Mouse (Mus musculus) neutrophil, adult 5-6 weeks (primary cell): Measurements from ENCODE around the gene Carm1. TPM values are rescaled to one million over a fixed set of nuclear protein-coding genes. Genes with fewer than 3 reads are reported as not detected.
"Not testable (repeated sequence)": the region's sequence is repeated elsewhere in the genome, so short reads cannot be mapped to it uniquely, and the experiment has no call there.

Experiments
- ATAC-seq: fragments of 151-379, 151-347 bp; 2 replicates; pipeline ENCODE4 v1.8.0; 2017; ENCODE audit warnings: mild to moderate bottlenecking, moderate TSS enrichment; ENCODE audit not compliant: insufficient number of reproducible peaks, poor library complexity, low FRiP score, severe bottlenecking; ENCODE audit errors: extremely low read depth
- total RNA-seq: library from RNA; stranded (forward); fragments of 200-1000 nt; gene quantifications from 2 replicates; pipeline ENCODE4 v1.2.3, GENCODE M21; 2017

Carm1 gene
- 17.6 and 18.3 TPM in 2 replicates for total RNA-seq

DNA sequence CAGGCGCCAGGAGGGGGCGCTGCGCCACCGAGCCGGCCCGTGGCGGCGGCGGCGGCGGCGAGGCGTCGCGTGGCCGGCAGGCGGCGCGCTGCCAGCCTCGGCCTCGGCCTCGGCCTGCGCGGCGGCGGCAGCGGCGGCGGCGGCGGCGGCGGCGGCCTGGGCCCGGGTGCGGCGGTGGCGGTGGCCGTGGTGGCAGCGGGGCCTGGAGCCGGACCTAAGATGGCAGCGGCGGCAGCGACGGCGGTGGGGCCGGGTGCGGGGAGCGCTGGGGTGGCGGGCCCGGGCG, at the start of gene Carm1:
Carm1 (plus strand) TSS at position 106 of the 286 bp plus-strand sequence.
- ATAC-seq: no peak

DNA sequence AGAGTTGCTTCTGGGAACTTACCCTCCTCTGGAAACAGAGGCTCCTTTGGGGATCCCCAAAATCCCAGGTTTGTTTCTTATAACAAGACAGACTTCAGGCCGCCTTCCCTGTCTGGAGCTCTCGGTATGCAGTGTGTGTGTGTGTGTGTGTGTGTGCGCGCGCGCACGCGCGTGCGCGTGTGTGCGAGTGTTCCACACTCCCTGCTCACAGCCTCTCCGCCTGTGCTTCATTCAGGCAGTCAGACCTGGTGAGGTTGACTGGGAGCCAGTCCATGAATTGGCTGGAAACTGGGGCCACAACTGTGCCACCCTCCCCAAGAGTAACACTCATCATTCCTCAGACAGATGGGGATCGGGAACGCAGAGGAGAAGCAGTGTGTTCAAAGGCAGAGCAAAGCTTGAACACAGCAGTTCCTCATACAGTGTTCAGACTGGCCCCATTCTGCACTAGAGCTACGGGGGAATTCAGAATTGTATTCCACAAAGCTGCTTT, 49.6 kb upstream of the Carm1 start:
- no peak for ATAC-seq

DNA sequence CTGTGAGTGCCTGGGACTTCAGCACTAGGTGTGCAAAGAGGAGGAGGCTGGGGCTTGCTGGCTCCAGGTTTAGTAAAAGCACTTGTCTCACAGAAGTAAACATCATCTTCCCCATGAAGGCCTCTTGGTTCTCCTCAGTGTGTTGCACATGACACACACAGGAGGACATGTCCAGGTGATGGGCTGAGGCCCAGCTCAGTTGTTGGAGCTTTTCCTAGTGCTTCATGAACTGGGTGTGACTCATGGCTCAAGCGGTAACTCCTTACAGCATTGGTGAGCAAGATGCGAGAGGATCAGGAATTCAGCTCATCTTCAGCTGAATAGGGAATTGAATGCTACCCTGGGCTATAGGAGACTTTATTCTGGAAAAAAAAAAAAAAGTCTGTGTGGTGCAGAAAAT, 49.0 kb upstream of the Carm1 start:
- ATAC-seq: no peak

DNA sequence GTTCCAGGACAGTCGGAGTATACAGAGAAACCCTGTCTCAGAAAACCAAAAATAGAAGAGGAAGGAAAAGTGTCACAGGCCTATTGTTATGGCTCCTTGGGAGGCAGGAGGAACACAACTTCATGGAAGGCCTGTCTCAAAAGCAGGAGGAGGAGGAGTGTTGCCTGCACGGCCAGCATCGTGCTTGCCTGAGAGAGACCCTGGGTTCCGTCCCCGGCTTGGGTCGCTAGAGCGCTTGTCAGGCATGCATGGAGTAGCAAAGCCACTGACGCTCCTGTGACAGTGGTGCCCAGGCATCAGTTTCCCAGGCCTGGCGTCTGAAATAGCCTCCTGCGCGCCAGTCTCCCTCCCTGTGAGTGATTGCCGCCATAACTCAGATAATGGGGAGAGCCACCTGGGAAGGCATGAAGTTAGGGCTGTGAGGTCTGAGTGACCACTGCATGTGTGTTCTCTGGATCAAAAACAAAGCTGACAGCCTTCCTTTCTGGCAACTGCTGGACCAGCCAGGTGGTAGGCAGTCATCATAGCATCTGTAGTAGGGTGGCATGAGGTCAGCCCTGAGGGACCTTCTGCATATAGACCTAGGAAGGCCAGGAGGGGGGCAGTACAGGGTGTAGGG, 48.3 kb upstream of the Carm1 start:
- ATAC-seq: no peak

DNA sequence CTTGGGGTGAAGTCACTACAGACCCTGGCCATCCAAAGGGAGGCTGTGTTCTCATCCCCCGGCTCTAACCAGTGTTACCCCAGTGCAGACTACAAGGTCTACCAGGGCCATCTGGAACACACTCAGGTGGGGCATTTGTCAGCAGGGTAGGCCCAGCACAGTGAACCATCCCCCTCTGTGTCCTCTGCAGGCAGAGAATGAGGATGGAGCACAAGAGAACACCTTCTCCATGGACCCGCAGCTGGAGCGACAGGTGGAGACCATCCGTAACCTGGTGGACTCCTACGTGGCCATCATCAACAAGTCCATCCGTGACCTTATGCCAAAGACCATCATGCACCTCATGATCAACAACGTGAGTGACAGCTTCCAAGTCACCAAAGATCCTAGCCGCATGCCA, 43.3 kb upstream of the Carm1 start:
- no peak for ATAC-seq

DNA sequence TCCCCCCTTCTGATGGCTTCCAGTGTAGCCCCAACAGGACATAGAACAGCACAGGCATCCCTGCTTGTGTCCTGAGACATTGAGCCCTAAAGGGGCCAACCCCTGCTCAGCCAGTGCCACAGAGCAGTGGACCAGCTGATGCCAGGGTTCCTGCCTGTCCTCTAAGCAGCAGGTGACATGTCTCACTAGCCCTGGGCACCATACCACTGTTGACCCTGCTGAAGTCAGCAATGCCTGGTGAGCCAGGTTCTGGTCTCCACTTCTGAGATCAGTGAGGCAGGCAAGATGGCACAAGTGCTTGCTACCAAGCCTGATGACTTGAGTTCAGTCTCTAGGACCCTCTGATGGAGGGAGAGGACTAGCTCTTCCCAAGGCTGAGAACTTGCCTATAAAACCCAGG, 40.9 kb upstream of the Carm1 start:
- no peak for ATAC-seq

DNA sequence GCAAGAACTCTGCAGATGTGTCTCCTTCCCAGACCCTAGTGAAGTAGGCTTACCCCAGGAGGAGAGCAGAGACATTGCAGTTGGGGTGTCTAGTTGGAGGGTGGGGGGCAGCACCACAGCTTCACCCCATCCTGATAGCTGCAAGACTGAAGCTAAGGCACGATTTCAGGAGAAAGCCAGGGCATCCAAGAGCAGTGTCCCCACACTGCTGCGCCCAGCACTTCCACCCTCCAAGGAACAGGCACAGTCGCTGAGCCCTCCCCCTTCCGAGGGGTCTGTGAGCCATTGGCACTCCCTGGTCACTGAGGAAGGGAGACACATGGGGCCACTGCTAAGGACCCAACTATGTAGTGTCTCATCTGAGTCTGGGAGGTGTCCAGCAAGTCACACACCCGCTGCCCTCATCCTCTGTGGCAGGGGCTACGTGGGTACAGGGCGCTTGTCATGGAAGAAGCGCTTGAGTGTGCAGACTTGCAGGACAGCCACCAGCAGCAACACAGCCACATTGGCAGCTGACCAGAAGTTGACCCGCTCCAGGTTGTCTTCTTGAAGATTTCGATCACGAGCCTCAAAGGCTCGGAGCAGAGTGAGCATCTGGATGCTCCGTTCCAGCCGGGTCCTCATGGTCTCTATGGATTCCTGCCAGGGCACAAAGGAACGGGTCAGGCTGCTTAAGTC, 38.8 kb upstream of the Carm1 start:
- ATAC-seq: no peak

DNA sequence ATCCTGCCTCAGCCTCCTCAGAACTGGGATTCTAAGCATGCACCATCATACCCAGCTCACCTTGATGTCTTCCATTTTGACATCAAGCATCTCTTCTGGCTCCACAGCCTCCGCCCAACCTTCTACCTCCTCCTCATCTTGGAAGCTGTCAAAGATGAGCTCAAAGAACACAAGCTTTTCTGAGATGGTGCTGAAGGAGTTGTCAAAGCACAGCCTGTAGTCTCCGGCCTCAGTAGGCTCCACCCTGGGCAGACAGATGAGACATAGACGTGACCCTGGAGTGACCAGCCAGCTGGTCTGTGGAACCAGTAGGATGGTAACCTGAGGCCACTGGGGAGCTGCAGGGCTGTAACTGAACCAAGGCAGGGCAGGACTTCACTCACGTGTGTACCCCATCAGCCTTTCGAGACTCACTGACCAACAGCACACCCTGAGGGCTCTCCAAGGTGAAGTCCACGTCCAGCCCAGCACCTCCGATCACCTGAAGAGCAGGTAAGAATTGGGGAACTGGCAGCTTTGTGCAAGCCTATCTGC, 37.8 kb upstream of the Carm1 start:
- ATAC-seq: no peak

DNA sequence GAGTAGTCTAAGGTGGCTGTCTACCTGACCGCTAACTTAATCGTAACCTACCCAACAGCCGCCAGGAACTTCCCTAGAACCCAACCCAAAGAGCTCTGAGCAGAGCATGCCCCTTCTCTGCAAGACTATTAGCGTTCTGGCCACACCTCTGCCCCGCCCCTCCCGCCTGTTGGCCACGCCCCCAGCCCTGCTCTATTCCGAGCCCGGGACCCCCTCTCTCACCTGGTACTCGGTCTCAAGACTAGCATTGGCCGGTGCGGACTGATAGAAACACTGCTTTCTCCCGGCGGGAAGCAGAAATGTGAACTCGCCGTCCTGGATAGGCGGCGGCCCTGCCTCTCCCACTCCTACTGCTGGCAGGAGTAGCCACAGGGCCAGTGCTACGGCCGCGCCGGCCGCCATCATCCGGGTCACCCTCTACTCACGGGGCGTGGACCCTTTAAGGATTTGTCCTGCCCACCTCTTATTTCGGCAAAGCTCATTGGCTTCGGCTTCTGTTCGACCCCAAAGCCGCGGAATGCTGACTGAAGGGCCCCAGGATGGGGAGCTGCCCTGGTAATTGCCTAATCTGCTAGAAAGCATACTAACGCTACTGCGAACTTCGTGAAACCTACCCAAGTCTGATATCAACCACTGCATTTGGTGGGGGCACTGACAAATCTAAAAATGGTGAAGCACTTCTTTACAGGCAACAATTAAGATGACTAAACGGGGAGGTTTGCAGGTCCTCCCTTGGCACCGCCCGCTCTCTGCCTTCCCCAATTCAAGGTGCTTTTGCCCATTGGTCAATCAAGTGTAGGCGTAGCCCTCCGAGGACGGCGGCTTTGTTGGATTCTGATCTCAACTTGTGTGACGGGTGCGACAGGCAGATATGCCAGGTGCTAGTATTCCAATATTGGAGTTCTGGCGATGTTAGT, 36.7 kb upstream of the Carm1 start, which contains the start of gene Tmed1:
Tmed1 (minus strand) TSS at position 481 of the 917 bp plus-strand sequence.
- ATAC-seq: peak; percentile 84

DNA sequence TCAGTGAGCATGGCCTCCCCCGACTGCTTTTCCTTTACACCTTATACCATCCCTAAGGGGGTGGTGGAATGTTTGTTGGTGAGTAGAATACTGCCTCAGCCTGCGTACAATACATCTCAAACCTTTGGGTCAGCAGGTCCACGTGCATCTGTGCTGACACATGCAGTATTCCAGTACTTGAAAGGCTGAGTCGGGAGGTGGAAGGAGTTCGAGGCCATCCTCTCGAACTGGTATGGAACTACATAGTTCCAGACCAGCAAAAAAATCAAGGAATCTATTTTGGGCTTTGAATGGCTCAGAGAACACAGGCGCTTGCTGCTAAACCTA, 36.0 kb upstream of the Carm1 start:
- ATAC-seq: no peak

DNA sequence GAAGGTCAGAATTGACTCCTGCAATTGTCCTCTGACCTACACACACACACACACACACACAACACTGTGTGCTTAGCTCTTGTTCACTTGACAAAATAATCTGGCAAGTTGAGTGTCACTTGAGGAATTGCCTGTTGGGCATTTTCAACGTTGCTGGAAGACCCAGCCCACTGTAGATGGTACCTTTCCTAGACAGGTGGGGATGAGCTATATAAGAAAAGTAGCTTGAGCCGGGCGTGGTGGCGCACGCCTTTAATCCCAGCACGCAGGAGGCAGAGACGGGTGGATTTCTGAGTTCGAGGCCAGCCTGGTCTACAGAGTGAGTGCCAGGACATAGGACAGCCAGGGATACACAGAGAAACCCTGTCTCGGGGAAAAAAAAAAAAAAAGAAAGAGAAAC, 35.6 kb upstream of the Carm1 start:
- ATAC-seq: no peak

DNA sequence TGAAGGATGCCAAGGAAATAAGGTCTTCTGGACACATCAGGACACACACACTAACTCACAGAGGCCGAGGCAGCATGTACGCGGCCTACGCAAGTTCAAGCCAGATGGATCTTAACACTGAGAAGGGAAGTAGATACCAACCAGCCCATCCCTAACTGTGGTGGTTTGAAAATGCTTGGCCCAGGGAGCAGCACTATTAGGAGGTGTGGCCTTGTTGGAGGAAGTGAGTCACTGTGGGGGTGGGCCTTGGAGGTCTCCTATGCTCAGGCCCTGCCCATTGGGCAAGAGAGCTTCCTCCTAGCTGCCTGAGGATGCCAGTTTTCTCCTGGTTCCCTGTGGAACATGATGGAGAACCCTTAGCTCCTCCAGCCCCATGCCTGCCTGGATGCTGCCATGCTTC, 33.2 kb upstream of the Carm1 start:
- ATAC-seq: no peak

DNA sequence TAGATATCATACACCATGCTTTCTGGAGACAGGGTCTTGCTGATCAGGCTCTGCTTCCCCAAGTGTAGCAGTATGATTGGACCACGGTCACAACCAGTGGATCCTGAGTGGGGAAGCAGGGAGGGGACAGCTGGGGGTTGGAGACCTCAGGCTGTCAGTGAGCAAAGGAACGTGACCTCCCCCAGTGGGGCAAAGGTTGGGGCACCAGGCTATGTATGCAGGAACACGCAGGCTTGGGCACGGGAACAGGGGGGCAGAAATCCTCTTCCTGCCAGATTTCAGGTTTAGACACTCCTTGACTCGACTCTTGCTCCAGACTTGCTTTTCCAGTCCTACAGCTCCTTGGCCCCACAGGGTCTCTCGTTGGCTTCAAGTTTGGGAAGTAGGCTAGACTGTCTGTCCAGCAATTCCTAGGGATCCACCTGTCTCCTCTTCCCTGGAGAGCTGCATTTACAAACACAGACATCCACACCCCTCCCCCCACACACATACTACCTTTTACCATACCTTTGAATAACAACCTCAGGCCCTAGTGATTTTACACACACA, 28.7 kb upstream of the Carm1 start:
- no peak for ATAC-seq

DNA sequence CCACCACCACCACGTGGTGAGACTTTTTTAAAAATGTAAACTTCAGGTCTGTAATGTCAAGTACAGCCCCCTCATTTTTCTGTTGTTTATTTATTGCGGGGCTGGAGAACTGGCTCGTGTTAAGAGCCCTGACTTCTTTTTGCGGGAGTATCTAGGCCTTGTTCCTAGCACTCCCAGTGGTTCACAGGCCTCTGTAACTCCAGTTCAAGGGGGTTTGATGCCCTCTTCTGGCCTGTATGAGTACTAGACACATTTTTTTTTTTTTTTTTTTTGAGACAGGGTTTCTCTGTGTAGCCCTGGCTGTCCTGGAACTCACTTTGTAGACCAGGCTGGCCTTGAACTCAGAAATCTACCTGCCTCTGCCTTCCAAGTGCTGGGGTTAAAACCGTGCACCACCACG, 28.0 kb upstream of the Carm1 start:
- ATAC-seq: not testable (repeated sequence)

DNA sequence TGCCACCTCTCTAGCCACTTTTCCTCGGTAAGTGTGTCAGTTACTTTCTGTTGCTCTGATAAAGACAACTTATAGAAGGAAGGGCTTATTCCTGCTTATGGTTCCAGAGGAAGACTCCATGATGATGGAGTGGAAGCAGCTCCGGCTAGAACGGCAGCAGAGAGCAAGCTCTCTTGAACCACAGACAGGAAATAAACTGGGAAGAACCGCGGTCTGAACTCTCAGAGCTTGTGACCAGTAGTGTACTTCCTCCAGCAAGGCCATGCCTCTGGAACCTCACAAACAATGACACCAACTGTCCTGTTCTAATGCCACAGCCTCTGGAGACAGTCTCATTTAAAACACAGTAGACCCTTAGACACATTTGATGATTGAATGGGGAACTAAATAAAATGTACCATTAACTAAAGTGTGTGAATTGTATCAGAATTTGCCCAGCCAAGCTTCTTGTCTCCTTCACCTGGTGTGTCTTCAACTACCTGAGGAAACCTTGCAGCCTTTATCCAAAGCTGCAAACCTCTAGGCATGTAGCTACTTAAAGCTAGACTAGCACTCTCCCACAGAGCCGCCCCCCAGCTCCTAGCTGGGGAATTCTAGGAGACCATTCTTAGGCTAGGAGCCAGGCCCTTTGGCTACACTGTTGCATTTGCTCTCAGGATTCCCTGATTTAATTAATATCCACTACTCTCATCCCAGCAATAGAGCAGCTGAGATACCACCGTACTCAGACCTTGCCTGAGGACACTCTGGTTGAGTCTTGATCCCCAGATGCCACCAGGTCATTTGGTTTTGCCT, 21.4 kb upstream of the Carm1 start:
- no peak for ATAC-seq

DNA sequence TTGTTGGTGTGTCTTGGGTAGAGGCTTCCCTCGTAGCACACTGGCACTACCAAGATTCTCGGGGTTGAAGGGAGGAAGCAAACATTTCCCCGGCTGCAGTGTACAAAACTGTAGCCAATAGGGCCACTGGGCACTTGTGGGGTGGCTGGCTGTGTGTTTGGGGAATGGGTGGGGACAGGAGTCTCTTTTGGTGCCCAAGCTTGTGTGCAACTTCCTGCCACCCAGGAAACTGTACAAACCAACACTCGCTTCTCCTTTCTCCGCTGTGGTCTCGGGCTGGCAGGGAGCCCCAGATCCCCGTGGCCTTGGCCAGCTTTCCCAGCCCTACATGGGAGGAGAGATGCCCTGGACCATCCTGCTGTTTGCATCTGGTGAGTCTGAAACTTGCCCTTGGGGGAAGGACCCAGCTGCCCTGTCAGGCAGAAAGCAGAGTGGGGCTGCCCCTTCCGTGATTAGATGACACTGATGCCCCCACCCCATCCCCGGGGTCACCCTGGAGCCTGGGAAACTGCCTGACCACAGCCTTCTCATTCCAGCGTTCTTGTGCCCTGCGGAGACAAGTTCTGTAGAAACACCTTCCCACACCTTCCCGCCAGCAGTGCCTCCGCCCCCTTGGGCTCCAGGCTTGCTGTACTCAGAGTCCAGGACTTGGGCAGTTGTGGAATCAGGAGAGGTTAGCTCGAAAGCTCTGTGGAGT, 20.6 kb upstream of the Carm1 start, which contains the start of gene AB124611:
AB124611 (plus strand) TSS at position 240 of the 697 bp plus-strand sequence.
- ATAC-seq: peak; percentile 81

DNA sequence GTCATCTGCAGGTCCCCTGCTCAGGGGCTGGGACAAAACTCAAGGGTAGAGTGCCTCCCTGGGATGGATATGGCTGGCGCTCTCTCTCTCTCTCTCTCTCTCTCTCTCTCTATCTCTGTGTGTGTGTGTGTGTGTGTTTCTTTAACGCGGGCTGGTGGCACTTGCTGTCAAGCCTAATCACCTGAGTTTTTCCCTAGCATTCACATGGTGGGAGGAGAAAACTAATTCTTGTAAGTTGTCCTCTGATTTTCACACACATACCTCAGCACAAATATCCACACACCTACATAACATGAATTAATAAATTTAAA, 20.1 kb upstream of the Carm1 start:
- ATAC-seq: no peak

DNA sequence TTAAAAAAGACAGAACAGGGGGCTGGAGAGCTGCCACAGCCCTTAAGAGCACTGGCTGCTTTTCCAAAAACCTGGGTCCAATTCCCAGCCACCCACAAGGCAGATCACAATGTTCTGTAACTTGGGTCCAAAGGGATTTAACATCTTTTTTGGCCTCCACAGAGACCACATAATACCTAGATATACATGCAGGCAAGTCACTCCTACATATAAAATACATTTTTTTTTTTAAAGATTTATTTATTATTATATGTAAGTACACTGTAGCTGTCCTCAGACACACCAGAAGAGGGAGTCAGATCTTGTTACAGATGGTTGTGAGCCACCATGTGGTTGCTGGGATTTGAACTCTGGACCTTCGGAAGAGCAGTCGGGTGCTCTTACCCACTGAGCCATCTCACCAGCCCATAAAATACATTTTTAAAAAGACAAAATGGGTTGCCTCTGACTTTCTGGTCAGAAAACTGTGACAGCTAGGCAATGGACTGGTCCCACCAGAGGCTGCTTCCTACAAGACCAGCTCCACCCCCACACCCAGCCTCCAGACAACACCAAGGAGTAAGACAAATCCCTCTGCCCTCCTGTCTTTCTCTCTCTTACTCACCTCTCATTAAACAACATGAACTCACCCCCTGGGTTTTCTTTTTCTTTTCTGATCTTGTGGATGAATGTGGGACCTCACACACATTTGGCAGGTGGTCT, 19.4 kb upstream of the Carm1 start:
- ATAC-seq: no peak
